Mouse (Mus musculus) megakaryocyte-erythroid progenitor cell, adult 5-6 weeks (primary cell): Measurements from ENCODE around the gene Pkm. TPM values are rescaled to one million over a fixed set of nuclear protein-coding genes. Genes with fewer than 3 reads are reported as not detected.
A peak's percentile ranks its signal among the peaks of the same experiment; 100 is the strongest.

ENCODE experiments used
- ATAC-seq: replicated peaks from 2 replicates; pipeline ENCODE4 v1.8.0; 2016; ENCODE audit warnings: mild to moderate bottlenecking, inconsistent platforms; ENCODE audit not compliant: severe bottlenecking, poor library complexity, low FRiP score, low TSS enrichment
- total RNA-seq, 2 experiments: library from RNA; stranded (forward) in 1 of 2; stranded (reverse) in 1 of 2; fragments of 200-1000, 215-1000 nt in 1 of 2; fragments of >200 nt in 1 of 2; fragmentation: Nextera tagmentation in 1 of 2; gene quantifications; 2 replicates each; pipeline ENCODE4 v1.2.3; 2014 to 2017

The Pkm gene
- total RNA-seq (2014; fragmentation: Nextera tagmentation) (7.4 and 27.8 TPM in 2 replicates), total RNA-seq (2017) (29.6 and 62.7 TPM in 2 replicates)

DNA sequence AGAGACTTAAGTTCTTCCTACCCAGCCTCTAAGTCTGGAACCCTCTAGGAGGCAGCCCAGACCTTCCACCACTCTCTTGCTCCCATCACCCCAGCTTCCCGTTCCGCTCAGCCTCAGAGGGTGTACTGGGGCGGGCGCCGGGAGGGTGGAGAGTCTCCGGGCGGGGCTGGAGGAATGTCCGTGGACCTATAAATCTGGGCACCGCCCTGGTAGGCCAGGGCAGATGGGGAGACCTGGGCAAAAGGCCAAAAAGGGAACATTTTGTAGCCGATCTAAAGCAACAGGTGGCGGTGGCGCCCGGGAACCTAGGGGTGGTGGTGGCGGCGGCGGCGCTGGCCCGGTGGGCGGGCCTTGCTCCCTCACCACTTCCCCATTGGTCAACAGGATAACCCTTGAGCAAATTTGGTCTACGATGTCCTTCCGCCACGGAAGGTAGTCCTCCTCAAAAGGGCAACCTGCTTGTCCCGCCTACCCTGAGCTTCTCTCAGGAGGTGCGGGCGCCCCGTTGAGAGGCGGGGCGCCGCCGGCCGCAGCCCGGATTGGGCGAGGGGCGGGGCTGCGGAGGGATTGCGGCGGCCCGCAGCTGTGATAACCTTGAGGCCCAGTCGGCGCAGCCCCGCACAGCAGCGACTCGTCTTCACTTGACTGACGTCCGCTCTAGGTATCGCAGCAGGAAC is at the start of gene Pkm:
TSS of gene Pkm (plus strand) at position 411 of the 677 bp plus-strand sequence.
- peak; percentile 62 for ATAC-seq

DNA sequence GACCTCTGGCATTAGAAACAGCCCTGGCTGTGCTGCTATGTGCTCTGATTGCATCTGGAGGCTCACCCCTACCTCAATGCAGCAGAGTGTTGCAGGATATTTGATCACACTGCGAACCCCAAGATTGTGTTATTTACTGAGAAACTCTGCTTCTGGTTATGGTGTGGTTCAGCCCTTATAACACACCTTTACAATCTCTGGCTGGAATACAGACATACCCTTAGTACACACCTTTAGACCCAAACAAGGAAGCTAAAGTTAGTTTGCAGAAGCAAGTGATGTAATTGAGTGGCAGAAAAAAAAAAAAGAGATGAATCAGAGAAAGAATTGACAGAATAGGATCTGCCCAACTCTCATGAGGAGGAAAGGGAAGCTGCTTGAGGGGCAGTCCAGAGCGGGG is 45.2 kb upstream of the Pkm start:
- ATAC-seq, result no peak

DNA sequence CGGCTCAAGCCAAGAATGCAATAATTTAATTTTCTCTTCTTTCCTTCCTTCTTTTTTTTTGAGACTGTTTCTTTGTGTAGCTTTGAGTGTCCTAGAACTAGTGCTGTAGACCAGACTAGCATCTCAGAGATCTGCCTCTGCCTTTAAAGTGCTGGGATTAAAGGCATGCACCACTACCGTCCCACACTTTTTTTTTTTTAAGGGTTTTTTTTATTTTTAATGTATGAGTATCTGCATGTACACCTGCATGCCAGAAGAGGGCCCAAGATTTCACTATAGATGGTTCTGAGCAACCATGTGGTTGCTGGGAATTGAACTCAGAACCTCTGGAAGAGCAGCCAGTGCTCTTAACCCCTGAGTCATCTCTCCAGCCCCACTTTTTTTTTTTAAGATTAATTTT is 40.4 kb upstream of the Pkm start:
- no peak for ATAC-seq

DNA sequence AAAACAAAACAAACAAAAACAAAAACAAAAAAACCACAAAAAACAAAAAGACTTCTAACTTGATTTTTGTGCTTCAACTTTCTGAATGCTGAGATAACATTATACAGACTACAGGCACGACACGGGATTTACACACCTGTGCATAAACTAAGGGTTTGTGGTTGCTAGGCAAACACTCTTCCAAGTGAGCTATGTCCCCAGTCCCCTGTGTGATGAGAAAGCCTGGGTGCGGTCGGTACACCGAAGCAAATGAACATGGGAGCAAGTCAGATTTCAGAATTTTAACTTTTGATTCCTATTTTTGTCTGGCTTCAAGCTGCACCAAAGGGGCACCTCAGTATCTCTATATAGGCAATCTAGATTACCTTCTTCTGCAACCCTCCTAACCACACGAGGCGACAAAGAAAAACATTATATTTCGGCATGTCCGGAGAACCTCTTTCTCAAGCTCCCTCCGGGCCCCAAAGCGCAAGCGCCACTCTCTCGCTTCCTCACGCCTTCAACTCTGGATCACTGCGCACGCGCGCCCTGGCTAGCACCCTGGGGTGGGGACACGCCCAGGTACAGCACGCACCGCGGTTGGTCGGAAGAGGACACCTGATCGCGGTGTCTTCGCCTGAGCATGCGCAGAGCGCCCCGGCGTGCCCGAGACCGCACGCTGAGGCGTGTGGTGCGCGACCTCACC is 39.4 kb upstream of the Pkm start, which contains the start of gene Parp6:
TSS of gene Parp6 (plus strand) at position 663 of the 685 bp plus-strand sequence.
- peak; percentile 100 for ATAC-seq

DNA sequence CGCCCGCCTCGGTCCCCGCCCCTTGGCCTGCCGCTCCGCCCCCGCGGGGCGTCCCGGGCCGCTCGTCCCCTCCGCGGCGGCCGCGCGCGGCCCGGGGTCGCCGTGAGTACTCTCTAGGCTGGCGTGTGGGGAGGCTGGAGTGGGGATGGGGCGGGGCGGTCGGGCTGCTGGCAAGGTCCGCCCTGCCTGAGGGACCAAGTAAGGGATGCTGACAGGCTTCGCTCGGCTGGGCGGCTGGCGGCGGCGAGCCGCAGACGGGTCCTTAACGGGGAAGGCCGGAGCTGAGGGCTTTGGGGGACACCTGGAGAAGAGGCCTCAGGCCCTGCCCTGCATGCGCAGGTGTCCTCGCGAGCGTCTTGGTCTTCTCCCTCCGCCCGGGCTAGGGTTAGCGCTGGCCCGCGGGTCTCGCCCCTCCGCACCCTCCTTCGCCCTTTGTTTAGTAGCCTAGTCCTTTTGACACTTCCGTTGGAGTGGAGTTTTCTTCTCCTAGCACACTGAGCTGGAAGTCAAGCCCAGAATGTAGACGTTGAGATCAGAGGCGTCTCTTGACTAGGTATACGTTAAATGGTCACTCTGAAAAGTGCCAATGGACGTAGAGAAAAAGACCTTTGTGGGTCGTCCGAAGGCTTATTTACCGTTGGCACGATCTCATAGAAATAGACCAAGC is 38.7 kb upstream of the Pkm start:
- ATAC-seq, result no peak; the same call in none of the 2 replicates

DNA sequence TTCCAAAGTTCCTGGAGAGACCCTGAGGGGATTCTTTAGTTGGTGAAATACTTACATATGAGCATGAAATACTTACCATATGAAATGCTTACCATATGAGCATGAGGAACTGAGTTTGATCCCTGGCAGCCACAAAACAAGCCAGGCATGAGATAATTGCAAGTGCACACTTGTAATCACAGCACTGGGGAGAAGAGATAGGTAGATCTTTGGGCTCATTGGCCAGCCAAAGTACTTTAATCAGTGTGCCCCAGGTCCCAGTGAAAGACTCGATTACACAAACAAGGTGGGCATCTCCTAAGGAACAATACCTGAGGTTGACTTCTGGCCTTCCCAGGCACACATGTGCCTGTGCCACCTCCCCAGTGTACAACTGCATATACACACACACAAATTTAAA is 17.8 kb upstream of the Pkm start:
- peak; percentile 41 for ATAC-seq

DNA sequence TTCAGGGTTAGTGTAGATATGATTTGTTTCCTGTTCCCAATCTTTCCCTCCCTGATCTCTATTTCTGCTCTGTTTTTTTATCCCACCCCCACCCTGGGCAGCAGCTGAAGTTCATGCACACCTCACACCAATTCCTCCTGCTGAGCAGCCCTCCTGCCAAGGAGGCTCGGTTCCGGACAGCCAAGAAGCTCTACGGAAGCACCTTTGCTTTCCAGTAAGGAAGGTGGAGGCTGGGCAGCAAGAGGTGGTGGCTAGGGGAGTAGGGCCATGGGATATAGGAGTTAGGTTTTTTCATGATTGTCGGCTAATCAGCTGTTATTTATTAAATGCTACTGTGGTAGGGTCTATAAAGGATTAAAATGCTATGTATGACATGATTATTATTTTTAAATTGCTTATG is 16.2 kb upstream of the Pkm start:
- ATAC-seq, result no peak

DNA sequence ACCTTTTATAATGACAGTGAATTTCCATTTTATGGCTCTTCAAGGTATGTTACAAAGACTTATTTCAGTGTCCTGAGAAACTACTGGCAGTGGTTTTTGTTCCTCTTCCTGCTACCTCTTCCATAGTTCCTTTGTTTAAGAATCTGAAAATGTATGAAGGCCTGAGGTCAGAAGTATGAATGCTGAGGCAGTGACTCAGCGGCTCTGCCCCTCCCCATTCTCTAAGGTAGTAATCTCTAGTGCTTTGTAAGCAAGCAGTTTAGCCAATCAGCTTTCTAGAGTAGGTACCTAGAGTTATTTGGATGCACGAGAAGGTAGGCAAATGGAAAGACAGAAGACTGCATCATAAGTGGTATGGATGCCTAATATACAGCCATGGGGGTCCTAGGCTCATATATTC is 14.8 kb upstream of the Pkm start:
- no peak for ATAC-seq

DNA sequence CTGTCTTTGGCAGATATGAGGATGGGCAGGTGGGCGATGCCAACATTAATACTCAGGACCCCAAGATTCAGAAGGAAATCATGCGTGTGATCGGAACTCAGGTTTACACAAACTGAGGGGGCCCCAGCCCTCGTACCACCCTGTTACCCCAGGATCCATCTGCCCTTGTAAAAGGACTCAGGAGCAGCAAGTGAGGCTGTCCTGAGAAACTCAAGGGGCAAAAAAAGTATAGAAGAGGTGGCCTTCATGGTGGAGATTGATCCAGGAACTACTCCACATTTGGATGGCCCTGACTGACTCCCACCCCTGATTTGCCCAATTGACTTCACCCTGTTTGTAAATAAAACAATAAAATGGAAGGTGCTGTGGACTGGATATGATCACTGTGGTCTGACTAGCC is 6.3 kb upstream of the Pkm start:
- ATAC-seq, result no peak

DNA sequence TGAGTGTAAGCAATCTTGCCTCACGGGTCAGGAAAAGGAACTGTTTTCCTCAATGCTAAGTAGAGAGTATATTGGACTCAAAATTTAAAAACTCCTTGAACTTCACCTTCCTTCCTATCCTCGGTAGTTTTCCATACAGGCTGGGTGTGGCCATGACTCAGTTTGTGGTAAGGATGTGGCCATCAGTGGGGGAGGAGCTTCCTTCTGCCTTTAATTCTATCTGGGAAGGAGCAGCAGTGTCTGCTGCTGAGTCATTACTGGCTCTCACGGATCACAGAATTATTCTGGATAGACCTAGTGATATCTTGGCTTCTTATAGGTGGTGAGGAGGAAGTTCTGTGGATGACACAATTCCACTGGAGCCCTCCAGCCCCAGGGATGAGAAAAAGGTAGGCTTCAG is 2.8 kb upstream of the Pkm start:
- no peak for ATAC-seq

DNA sequence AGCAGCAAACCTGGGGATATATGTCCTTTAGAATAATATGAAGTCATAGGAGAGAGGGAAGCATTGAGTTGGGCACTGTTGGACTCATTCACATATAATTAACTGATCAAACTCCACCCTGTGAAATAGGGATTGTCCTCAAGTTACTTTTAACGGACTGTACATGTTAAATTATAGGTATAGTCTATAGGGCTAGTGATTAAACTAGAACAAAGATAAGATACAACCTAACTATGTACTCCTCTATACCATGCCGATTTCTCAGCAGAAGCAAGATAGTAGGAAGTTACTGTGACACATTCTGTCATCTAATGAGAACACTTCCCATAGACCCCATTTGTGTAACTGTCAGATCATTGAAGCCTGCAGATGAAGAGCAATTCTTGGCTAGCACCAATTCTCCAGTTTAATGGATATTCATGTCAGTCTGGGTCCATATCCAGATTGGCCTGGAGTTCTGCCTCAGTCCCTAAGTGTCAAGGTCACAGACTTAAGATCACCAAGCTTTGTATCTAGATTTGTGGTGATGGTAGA is 1.7 kb upstream of the Pkm start:
- no peak for ATAC-seq

DNA sequence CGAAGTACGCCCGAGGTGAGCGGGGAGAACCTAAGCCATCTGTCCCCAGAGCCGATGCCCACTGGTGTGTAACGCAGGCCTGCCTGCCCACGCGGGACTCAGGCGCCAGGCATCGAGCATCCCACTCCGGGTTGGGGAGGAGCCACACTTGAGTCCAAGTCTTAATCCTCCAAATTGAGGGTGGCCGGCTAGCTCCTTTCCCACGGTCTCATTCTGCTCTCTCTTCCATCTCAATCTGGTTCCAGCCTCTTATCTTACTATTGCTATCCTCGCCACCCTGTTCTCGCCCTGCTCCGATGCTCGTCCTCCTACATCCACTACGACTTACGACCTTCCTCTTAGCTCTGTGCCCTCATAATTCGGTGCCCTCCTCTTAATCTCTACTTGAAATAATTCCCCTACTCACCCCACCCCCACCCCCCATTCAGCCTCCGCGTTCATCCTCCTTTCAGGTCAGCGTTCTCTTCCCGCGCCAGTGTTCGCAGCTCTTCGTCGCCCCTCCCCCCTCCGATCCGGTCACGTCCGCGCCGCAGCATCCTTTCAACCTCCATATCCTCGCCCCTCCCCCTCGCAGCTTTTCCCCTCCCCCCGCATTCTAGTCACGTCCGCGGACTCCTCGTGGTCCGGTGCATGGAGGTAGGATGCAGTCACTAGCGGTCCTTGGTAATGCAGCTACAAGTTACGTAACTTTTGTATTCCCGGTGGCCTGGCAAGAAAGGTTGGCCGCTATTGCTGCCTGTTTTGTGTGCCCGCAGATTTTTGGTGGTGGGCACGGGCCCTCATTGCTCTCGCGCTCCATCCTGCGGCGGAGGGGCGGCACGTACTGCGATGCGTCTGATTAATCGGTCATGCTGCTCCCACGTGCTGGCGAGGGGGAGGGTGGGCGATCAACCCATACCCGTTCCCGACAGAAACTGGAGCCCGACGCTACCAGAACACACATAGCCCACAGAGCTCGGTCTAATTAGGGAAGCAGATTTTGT is 758 bp downstream of the Pkm start:
- 0 out of 2 replicates have a peak, but pooled peaks have one; percentile 7 for ATAC-seq

DNA sequence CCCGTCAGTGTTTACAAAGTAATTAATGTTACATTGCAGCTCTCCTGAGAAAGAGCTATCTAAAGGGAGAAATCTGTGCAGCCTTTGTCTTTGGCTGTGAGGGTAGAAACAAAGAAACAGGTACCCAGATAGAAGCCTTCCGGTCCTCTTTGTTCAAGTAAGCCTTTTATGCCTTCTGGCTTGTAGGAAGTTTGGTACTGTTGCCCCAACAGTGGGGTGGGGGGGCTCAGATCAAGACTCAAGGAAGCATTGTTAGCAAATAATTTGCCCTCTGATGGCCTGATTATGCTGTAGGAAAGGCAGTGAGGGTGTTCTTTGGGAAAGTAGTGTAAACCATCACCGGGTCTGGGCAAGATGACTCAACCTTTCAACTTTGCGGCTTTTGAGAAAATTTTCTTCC is 2.0 kb downstream of the Pkm start:
- ATAC-seq, result no peak

DNA sequence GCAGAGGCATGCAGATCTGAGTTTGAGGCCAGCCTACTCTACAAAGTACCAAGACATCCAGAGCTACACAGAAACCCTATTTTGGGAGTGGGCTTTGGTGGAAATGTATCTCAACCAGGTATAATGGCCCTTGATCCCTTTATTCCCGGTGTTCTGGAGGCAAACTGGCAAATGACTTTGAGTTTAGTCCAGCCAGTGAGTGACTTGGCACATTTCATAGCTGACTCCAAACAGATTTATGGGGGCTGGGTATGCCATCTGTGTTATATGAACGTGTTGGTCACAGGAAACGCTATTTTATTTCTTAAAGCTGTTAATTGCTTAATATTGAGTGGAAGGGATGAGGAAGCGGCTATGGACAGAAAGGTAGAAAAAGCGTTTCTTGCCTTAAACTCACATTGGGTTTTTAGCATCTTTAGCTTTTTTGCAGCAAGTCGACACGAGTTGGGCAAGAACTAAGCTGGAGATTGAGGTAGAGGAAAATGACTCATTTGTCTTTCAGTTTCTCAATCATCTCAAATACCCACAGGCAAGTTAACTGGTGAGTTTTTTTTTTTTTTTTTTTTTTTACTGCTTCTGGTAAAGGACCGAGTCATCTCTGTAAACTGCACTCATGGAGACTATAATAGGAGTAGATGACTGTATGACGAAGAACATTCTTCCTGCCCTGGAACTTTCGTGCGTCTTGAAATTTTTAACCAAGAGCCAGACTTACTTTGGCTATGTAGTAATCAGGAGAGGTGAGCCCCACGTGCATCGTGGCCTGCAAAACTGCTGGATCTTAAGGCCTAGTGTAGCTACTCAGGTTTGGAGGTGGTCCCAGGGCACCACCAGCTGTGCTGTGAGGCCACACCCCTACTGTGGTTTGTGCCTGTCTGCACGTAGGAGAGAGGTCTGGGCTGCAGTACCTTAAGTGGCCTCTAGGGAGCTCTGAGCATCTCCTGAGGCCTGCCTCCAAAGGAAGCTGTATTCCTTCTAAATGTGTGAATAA is 3.2 kb downstream of the Pkm start:
- peak; percentile 80 for ATAC-seq

DNA sequence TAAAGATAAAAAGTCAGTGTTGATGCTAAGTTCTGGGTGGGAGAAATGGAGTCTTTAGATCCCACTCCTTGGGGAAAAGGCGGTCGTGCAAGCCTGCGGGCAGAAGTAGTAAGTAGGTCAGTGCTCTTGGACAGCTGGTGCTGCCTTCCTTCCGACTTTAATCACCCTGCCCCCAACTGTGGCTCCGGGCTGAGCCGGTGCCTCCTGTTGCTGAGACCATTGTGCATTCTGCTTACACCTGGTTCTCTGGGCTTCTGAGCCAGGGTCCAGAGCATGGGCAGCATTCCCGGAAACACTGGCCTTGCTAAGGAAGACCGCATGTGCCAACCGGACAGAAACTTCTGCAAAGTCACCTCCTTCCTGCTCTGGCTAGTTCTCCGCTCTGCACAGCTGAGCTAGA is 4.3 kb downstream of the Pkm start:
- no peak for ATAC-seq

DNA sequence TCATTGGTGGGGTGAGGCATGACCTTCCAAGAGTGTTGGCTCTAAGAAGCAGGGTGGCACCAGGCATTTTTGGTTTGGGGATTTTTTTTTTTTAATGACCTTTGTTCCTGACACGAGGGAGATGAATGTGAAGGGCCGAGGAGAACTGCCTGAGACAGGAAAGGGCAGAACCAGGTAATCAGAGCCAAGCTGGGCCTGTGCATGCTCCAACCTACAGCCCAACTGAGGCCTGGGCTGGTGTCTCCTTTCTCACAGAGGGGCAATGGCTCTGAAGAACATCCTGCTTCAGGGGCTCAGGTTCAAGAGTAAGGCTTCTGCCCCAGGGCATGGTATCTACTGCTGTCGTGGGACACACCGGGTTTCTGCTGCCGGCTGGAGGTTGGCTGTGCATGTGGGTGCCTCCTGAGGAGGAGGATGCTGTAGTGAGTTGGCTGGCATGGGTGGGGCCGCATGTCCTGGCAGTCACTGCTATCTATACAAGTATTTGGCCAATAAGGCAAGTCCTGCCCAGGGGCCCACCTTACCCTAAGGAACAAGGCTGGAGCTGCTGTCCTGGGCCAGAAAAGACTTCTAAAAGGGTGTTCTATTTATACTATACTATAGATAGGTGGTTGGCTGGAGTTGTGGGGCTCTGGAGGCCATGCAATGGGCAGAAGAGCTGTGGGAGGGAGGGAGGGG is 5.3 kb downstream of the Pkm start:
- no peak for ATAC-seq

DNA sequence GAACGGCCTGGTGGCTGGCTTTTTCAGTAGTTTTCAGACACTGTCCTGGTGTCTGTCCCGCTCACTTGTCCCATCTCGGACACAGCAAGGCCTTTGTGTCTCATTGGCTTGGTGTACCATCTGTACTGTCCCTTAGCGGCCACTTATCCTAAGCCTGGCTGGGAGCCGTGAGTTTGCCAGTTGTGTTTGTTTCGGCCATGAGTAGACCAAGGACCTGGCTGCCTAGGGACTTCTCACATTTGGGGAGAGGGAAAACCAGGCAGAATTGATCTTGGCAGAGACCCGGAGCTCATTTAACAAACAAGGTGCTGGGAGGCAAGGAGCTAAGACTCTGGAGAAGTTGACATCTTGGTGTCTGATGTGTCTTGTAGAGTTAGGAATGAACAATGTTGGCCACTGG is 7.1 kb downstream of the Pkm start:
- no peak for ATAC-seq

DNA sequence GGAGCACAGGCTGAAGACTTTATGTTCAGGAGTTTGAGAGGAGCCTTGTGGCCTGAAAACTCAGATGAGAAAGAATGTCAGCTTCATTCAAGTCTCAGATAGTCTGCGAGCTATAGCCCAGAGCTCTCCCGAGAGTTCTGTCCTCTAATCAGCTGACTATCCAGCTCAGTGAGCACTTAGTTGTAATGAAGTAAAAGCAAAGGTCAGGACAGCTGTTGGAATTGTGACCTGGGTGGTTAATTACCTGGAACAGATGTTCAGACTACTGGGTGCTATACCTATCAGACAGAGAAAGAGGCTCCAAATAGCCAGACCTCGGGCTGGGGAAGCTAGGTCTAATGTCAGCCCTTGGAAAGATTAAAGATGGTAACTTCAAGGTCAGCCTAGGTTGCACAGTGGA is 7.8 kb downstream of the Pkm start:
- no peak for ATAC-seq
